Mouse (Mus musculus) thymus, postnatal 14 days (tissue): ENCODE measurements around the gene Oip5.
A peak's percentile ranks its signal among the peaks of the same experiment; 100 is the strongest.
"Not testable (repeated sequence)": the region's sequence is repeated elsewhere in the genome, so short reads cannot be mapped to it uniquely, and the experiment has no call there.

ENCODE experiments used
- DNase-seq: peaks from one replicate; pipeline ENCODE4 v3.0.0; 2021

Gene Oip5

GRCm38 (mm10) chr2:119618199-119618982 lies at the start of gene Oip5, which contains the start of gene Nusap1:
Oip5 (minus strand) TSS chr2:119618469.
Nusap1 (plus strand) TSS chr2:119618298.
- peak; percentile 94 for DNase-seq

DNA sequence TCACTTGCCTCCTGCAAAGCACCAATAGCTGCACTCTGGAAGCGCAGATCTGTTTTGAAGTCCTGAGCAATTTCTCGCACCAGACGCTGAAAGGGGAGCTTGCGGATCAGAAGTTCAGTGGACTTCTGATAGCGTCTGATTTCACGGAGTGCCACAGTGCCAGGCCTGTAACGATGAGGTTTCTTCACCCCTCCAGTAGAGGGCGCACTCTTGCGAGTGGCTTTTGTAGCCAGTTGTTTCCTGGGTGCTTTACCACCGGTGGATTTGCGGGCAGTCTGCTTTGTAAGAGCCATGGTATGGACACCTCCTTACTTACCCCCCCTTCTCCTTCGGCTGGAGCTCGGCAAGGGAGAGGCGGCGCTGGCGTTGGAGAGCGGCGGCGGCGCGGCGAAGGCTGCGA lies 47.5 kb upstream of the Oip5 start:
- not testable (repeated sequence) for DNase-seq

DNA sequence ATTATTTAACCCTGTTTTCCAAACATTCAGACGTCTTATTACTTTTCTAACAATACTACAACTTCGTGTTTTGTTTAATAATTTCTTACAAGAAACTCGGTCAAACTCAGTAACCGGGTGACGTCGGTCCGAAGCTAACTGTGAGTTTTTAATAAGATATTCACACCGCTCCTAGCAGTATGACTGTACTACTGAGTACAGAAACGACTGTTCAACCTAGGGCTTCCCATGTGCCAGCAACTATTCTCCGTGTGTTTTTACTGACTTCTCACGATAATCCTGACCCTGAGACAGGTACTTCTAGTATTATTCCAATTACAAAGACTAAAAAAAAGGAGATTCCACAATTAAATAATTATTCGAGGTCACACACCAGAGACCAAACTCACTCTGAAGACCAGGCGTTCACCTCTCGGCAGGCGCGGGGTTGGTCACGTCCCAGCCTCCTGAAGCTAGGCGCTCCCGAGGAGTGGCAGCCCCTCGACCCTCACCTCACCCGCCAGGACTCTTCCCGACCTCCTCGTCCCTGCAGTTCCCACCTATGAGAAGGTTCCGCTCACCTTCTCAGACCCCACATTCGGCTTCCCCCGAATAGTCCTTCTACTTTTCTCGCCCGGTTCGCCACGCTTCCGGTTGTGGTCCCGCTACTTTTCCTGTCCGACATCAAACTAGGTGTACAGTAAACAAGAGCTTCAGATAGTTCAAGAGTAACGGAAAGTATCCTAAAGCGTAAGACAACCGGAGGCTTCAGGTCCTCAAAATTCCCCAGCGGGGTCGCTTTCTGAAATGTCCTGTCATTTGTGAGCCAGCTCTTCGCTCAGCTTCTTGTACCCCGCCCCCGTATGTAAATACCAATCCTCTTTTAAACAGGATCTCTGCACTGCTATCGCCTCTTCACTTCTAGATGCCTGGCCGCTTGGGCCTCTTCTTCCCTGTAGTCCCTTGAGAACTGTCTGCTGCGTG lies 44.2 kb upstream of the Oip5 start, which contains the start of gene Ndufaf1:
Gene Ndufaf1 (minus strand): TSS at position 608 of the 963 bp plus-strand sequence.
- DNase-seq = peak; percentile 86

DNA sequence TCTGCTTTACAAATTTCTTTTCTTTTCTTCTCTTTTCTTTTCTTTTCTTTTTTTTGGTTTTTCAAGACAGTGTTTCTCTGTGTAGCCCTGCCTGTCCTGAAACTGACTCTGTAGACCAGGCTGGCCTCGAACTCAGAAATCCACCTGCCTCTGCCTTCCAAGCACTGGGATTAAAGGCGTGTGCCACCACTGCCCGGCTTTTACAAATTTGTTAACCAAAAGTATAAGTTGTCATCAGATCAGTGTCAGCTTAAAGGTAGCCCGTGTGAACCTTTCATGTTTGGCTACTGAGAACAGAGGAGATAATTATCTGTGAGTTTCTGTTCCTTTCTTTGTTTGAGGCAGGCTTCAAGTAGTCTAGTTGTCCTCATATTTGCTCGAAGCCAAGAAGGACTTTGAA lies 26.0 kb upstream of the Oip5 start:
- DNase-seq = no peak

DNA sequence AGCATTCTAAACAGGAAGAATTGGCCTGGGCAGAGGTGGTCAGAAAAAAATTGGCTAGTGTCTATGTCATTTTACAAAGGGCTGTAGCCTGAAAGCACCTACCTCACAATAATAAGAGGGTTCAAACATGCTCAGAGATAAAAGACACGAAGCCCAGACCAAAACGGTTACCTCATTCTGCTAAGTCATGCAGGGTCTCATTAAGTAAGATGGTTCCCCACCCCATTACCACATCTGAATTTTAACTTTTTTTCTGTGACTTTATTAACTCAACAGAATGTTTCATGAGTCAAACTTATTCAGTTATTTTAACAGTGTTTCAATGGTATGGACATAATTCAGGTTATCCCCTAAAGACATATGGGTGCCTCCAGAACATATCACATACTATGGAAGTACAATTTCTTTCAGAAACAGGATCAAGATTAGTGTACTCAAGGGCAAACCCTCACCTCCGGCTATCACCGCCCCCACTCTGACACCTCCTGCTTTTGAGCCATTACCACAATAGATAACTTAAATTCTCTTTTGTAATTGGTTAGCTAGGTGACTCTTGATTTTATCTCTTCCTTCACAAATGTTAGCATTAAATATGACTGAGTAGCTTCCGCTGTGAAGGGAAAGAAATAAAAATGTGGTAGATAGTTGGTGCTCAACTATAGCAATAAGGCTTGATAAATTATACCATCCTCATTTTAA lies 23.1 kb upstream of the Oip5 start:
- no peak for DNase-seq

GRCm38 (mm10) chr2:119636781-119637180 lies 18.5 kb upstream of the Oip5 start:
- DNase-seq = no peak

- DNase-seq = no peak
Observed at GRCm38 (mm10) chr2:119621302-119621701, 3.0 kb upstream of the Oip5 start.

DNA sequence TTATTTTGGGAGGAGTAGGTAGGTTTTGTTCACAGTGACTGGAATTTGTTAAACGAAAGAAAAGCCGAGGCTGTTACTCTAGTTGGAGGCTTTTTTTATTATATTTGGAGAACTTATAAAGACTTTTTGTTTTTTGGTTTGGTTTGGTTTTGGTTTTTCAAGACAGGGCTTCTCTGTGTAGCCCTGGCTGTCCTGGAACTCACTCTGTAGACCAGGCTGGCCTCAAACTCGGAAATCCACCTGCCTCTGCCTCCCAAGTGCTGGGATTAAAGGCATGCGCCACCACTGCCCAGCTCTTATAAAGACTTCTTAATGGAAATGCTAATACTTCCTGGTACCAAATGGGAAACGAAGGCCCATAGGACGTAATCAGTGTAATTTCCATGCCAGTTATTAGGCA lies 733 bp upstream of the Oip5 start:
- not testable (repeated sequence) for DNase-seq

DNA sequence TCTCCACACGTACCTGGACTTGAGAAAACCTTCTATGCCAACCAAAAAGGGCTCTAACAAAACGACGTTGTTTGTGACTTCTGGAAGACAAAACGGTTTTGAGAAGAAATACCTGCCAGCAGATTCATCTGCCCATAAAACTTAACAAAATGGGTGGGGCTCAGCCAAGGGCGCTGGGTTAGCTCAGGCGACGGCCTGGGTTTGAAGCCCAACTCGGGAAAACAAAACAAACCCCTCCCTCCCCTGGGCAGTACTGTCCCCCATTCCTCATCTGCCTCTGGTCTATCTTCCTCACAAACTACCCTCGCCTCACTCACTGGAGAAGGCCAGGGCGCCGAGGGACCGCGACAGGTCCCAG lies 449 bp downstream of the Oip5 start:
- DNase-seq = no peak

DNA sequence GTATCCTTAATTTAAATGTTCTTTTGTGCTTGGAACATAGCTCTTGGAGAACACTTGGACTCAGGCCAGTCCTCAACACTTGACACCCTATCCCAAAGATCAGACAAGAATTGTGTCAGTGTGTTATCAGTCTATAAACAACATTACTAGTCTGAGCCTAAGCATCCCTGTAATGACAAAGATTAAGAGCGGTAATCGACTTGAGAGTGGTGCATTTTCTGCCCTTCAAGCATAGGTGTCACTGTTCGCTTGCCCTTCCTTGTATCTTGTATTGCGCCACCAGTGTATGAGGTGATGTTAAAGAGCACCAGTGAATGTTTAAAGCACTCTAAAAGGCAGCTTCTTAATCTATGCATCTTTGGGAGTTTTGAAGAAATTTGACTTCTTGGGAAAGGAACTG lies 11.2 kb downstream of the Oip5 start:
- no peak for DNase-seq

DNA sequence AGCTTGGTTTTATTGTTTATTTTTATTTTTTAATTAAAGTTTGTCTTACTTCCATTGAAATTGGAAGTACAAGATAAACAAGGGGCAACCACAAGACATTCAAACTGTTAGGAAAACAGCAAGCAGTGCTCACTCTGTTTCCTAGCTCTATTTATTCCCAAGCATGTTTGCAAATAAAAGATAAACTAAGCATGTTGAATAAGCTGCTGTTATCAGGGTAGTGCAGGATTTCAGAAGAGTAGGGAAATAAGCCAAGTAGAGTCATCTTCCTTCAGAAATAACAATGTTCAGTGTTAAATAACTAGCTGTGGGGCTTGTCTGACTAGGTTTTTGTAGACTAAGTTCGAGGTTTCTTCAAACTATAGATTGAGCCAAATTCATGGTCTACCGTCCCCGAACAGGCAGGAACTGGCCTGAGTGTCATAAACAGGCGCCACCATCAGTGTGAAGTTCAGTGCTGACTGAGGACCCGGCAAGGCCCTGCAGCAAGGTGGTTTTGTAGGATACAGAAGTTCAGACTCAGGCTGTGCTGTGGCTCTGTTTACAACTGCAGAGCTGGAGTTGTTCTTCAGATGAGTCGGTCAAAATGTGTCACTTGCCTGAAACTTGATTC lies 12.8 kb downstream of the Oip5 start:
- DNase-seq = no peak

GRCm38 (mm10) chr2:119603909-119604308 lies 14.4 kb downstream of the Oip5 start:
- DNase-seq = no peak

DNA sequence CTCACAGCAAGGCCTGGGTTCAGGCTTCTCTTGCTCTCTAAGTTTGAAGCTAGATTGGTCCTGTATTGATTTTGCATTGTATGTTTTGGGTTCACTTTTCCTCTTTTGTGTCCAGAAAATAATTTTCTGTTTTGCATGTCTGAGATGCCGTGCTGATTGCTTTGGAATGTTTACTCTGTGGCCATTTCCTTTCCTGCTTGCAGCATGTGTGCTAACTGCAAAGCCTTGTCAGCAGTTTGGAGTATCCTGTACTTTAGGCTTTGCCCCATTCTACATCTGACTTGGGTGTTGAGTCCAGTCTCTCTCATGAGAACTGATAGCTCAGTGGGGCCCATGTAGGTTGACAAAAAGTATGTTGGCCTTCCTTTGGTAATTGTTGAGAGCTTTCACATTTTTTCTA lies 15.8 kb downstream of the Oip5 start:
- no peak for DNase-seq

- not testable (repeated sequence) for DNase-seq
Observed at GRCm38 (mm10) chr2:119601575-119601974, 16.7 kb downstream of the Oip5 start.

DNA sequence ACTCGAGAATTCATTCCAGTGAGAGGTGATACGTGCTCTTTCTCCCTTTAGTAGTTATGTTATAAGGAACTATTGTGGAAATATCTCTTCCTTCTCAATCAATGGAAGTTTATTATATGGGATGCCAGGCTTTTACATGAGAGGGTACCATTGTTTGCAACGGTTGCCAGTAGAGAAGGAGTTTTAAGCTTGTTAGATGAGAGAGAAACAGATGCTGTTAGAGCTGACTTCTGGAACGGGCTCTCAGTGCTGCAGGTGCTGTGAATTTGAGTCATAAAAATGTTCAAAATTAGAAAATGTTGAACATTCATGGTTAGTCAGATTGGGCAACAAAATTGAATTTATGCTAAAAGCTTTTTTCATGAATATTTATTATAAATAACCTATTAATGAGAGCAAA lies 17.2 kb downstream of the Oip5 start:
- DNase-seq = no peak

DNA sequence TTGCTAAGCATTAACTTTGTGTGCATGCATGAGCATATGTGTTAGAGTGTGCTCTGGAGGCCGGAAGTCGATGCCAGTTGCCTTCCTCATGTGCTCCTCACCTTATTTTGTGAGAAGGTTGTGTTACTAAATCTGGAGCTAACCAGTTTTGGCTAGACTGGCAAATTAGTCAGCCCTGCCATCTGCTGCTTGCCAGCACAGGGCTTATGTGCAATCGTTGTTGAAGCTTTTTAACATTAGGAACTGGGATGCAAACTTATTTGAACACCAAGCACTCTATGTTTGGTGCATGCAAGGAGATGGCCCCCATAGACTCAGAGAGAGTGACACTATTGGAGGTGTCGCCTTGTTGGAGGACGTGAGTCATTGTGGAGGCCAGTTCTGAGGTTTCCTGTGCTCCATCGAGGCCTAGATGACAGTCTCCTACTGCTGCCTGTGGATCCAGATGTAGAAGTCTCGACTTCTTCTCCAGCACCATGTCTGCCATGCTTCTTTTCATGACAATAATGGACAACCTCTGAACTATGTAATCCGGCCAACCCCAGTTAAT lies 21.4 kb downstream of the Oip5 start:
- DNase-seq = no peak

DNA sequence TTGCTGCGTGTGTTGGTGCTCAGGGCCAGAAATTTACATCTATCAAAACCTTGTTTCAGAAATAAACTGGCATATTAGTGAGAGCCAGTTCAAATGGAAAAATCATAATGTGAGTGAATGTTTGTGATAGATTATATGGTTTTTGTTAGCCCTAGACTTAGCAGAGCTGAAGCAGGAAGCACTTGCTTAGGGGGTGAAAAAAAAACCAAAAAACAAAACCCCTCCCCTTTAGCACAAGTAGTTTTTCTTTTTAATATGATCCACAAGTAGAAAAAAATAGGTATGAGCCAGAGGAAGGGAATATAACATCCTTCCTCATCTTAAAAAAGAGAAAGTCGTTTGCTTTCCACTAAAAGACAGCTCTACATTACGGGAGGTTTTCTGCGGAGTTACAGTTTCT lies 23.0 kb downstream of the Oip5 start:
- no peak for DNase-seq

GRCm38 (mm10) chr2:119594113-119594981 lies 23.9 kb downstream of the Oip5 start:
- peak; percentile 96 for DNase-seq

GRCm38 (mm10) chr2:119593765-119594112 lies 24.5 kb downstream of the Oip5 start:
- no peak for DNase-seq

- peak; percentile 21 for DNase-seq
Observed at GRCm38 (mm10) chr2:119591247-119591646, 27.0 kb downstream of the Oip5 start.

GRCm38 (mm10) chr2:119587383-119587782 lies 30.9 kb downstream of the Oip5 start:
- peak; percentile 78 for DNase-seq
